Mouse (Mus musculus) kidney, postnatal 0 days (tissue): ENCODE measurements around the gene Sdk2. TPM values are rescaled to one million over a fixed set of nuclear protein-coding genes. Genes with fewer than 3 reads are reported as not detected.
A peak's percentile ranks its signal among the peaks of the same experiment; 100 is the strongest.

Experiments used
- ATAC-seq: fragments of 200-750 bp; cut with Nextera tagmentation; replicated peaks from 2 replicates; pipeline ENCODE4 v1.8.0; 2017; ENCODE audit warnings: low read depth, moderate number of reproducible peaks, moderate TSS enrichment, moderate library complexity; ENCODE audit not compliant: low FRiP score
- DNase-seq: peaks from one replicate; pipeline ENCODE4 v3.0.0-alpha.2; 2016; ENCODE audit warnings: low spot score
- H3K27ac ChIP-seq: fragments of 300-500 bp; sonication (generic); 2 replicates; pipeline ENCODE4 v1.5.1; 2014; ENCODE audit warnings: mild to moderate bottlenecking
- H3K27me3 ChIP-seq: fragments of 300-500 bp; sonication (generic); 2 replicates; pipeline ENCODE4 v1.6.1; 2014; ENCODE audit warnings: low read length, mixed read lengths; ENCODE audit not compliant: insufficient read depth
- H3K36me3 ChIP-seq: fragments of 300-500 bp; sonication (generic); 2 replicates; pipeline ENCODE4 v1.6.1; 2014; ENCODE audit warnings: low read length, mixed read lengths; ENCODE audit not compliant: insufficient read depth
- H3K4me1 ChIP-seq: fragments of 300-500 bp; sonication (generic); replicated peaks from 2 replicates; pipeline ENCODE4 v1.6.1; 2014; ENCODE audit warnings: antibody characterized with exemption, low read length, mixed read lengths; ENCODE audit not compliant: insufficient read depth
- H3K4me2 ChIP-seq: fragments of 300-500 bp; sonication (generic); 2 replicates; pipeline ENCODE4 v1.6.1; 2014; ENCODE audit warnings: mild to moderate bottlenecking, low read length, moderate library complexity, mixed read lengths
- H3K4me3 ChIP-seq: fragments of 300-500 bp; sonication (generic); replicated peaks from 2 replicates; pipeline ENCODE4 v1.5.1; 2014; ENCODE audit warnings: low read depth, low read length
- H3K9ac ChIP-seq: fragments of 300-500 bp; sonication (generic); 2 replicates; pipeline ENCODE4 v1.6.1; 2014; ENCODE audit warnings: low read depth, low read length
- H3K9me3 ChIP-seq: fragments of 300-500 bp; sonication (generic); replicated peaks from 2 replicates; pipeline ENCODE4 v1.6.1; 2016; ENCODE audit warnings: low read length, inconsistent platforms, mixed read lengths
- CTCF ChIP-seq: IDR thresholded peaks from 2 replicates; pipeline ENCODE4 v1.5.1; 2016; ENCODE audit warnings: antibody characterized with exemption, low read depth, mild to moderate bottlenecking, moderate library complexity
- WGBS: fragments of 180-500 bp; shearing (Covaris S2); extraction: QIAGEN DNeasy Blood & Tissue Kit; methylation state at CpG from one replicate; pipeline ENCODE4 v1.1.7; 2014; 5-methylcytosine and 5-hydroxymethylcytosine counted together
- polyA plus RNA-seq: library from polyadenylated mRNA; unstranded; fragments of >200 nt; fragmentation: Nextera tagmentation; extraction: Ambion mirVana; gene quantifications from 2 replicates; pipeline ENCODE4 v1.2.1, GENCODE M21; 2015

Gene Sdk2
- polyA plus RNA-seq, 1 experiment from 2014 or later, result 2.2 TPM

GRCm38 (mm10) chr11:113798011-113798410, 268.8 kb downstream of the Sdk2 start:
- no peaks in the 10 kb centered on the region for H3K9me3 ChIP-seq
- H3K36me3 ChIP-seq, result no peaks in the 10 kb centered on the region
- DNase-seq, result no peak
- no peak for TF ChIP-seq CTCF
- no peak overlapping the region for H3K9ac ChIP-seq
- 55% methylated on average over 6 of the region's 6 CpGs for WGBS
- ATAC-seq, result no peak
- H3K4me3 ChIP-seq, result no peak overlapping the region
- no peak overlapping the region for H3K4me2 ChIP-seq
- no peak overlapping the region for H3K27ac ChIP-seq
- H3K4me1 ChIP-seq, result peaks cover 12% of the 10 kb centered on the region; the same call in 1 of the 2 replicates
- H3K27me3 ChIP-seq, result no peaks in the 10 kb centered on the region

- DNase-seq (no peak), ATAC-seq (no peak)
- no peak for TF ChIP-seq CTCF
- Histone ChIP-seq H3K9ac (no peak overlapping the region), H3K27ac (peak overlapping the region; percentile 20; the same call in 1 of the 2 replicates), H3K9me3 (no peaks in the 10 kb centered on the region), H3K27me3 (no peaks in the 10 kb centered on the region), H3K4me1 (peaks cover 10% of the 10 kb centered on the region; the same call in 1 of the 2 replicates), H3K4me2 (no peak overlapping the region), H3K36me3 (no peaks in the 10 kb centered on the region), H3K4me3 (no peak overlapping the region)
- WGBS, result 48% methylated on average over 19 of the region's 19 CpGs
These were observed 269.5 kb downstream of the Sdk2 start for GRCm38 (mm10) chr11:113797014-113797983.

GRCm38 (mm10) chr11:113795846-113796245, 271.0 kb downstream of the Sdk2 start:
- DNase-seq (no peak), ATAC-seq (no peak)
- peaks cover 12% of the 10 kb centered on the region; the same call in 1 of the 2 replicates for H3K4me1 ChIP-seq
- no peak overlapping the region for H3K27ac ChIP-seq
- no peaks in the 10 kb centered on the region for H3K27me3 ChIP-seq
- no peak for TF ChIP-seq CTCF
- H3K36me3 ChIP-seq, result no peaks in the 10 kb centered on the region
- H3K9ac ChIP-seq, result no peak overlapping the region
- H3K4me2 ChIP-seq, result no peak overlapping the region
- no peaks in the 10 kb centered on the region for H3K9me3 ChIP-seq
- 74% methylated on average over 12 of the region's 12 CpGs for WGBS
- no peak overlapping the region for H3K4me3 ChIP-seq

- no peak overlapping the region for H3K9ac ChIP-seq
- WGBS, result 51% methylated on average over 16 of the region's 16 CpGs
- no peaks in the 10 kb centered on the region for H3K27me3 ChIP-seq
- H3K4me3 ChIP-seq, result no peak overlapping the region
- H3K9me3 ChIP-seq, result no peaks in the 10 kb centered on the region
- no peak overlapping the region for H3K4me2 ChIP-seq
- peaks cover 14% of the 10 kb centered on the region; the same call in 1 of the 2 replicates for H3K4me1 ChIP-seq
- H3K36me3 ChIP-seq, result no peaks in the 10 kb centered on the region
- no peak; the same call in 1 of the 2 replicates for ATAC-seq
- TF ChIP-seq CTCF, result no peak
- no peak overlapping the region for H3K27ac ChIP-seq
- DNase-seq, result no peak
These were observed 275.3 kb downstream of the Sdk2 start for GRCm38 (mm10) chr11:113791357-113792215.

GRCm38 (mm10) chr11:113789101-113789500, 277.7 kb downstream of the Sdk2 start:
- Histone ChIP-seq H3K4me2 (no peak overlapping the region), H3K27me3 (no peaks in the 10 kb centered on the region), H3K4me1 (peaks cover 30% of the 10 kb centered on the region; the same call in 1 of the 2 replicates), H3K4me3 (no peak overlapping the region), H3K9me3 (no peaks in the 10 kb centered on the region), H3K36me3 (no peaks in the 10 kb centered on the region), H3K27ac (peak overlapping the region; percentile 60), H3K9ac (no peak overlapping the region)
- no peak for ATAC-seq
- no peak for TF ChIP-seq CTCF
- peak; percentile 71 for DNase-seq
- 48% methylated on average over 1 of the region's 1 CpGs for WGBS
